Mouse (Mus musculus) embryonic facial prominence, embryonic 14.5 days (tissue): ENCODE results near the gene C130032M10Rik. TPM values are rescaled to one million over a fixed set of nuclear protein-coding genes. Genes with fewer than 3 reads are reported as not detected.

Experiments used
- ATAC-seq: fragments of 200-750 bp; cut with Nextera tagmentation; 2 replicates; pipeline ENCODE4 v1.8.0; 2017; ENCODE audit warnings: low read depth, moderate number of reproducible peaks, moderate TSS enrichment
- DNase-seq: peaks from one replicate; pipeline ENCODE4 v3.0.0-alpha.2; 2015; ENCODE audit warnings: low spot score
- H3K27ac ChIP-seq: fragments of 300-500 bp; sonication (generic); replicated peaks from 2 replicates; pipeline ENCODE4 v1.5.1; 2014; ENCODE audit warnings: low read depth, mild to moderate bottlenecking, low read length, moderate library complexity
- H3K27me3 ChIP-seq: fragments of 300-500 bp; sonication (generic); replicated peaks from 2 replicates; pipeline ENCODE4 v1.6.1; 2014; ENCODE audit warnings: low read length; ENCODE audit not compliant: control insufficient read depth, insufficient read depth
- H3K36me3 ChIP-seq: fragments of 300-500 bp; sonication (generic); 2 replicates; pipeline ENCODE4 v1.6.1; 2014; ENCODE audit warnings: low read length, mixed read lengths; ENCODE audit not compliant: control insufficient read depth, insufficient read depth
- H3K4me1 ChIP-seq: fragments of 300-500 bp; sonication (generic); 2 replicates; pipeline ENCODE4 v1.6.1; 2014; ENCODE audit warnings: antibody characterized with exemption, low read length; ENCODE audit not compliant: control insufficient read depth, insufficient read depth
- H3K4me2 ChIP-seq: fragments of 300-500 bp; sonication (generic); 2 replicates; pipeline ENCODE4 v1.6.1; 2014; ENCODE audit warnings: low read depth, mild to moderate bottlenecking, low read length, moderate library complexity, mixed read lengths
- H3K4me3 ChIP-seq: fragments of 300-500 bp; sonication (generic); 2 replicates; pipeline ENCODE4 v1.5.1; 2014; ENCODE audit warnings: low read depth, mild to moderate bottlenecking, low read length
- H3K9ac ChIP-seq: fragments of 300-500 bp; sonication (generic); 2 replicates; pipeline ENCODE4 v1.6.1; 2014; ENCODE audit warnings: low read depth, mild to moderate bottlenecking, low read length, moderate library complexity, mixed read lengths
- H3K9me3 ChIP-seq: fragments of 300-500 bp; sonication (generic); 2 replicates; pipeline ENCODE4 v1.6.1; 2016; ENCODE audit warnings: low read length; ENCODE audit not compliant: control insufficient read depth
- WGBS: fragments of 180-500 bp; shearing (Covaris S2); extraction: QIAGEN DNeasy Blood & Tissue Kit; methylation state at CpG from one replicate; pipeline ENCODE4 v1.1.7; 2014; 5-methylcytosine and 5-hydroxymethylcytosine counted together
- polyA plus RNA-seq: library from polyadenylated mRNA; unstranded; fragments of >200 nt; fragmentation: Nextera tagmentation; extraction: Ambion mirVana; gene quantifications from 2 replicates; pipeline ENCODE4 v1.2.1, GENCODE M21; 2014

The C130032M10Rik gene
- polyA plus RNA-seq, 1 experiment from 2014 or later, result 1.4 TPM

- H3K27me3 ChIP-seq, result no peaks in the 10 kb centered on the region
- no peak overlapping the region for H3K4me2 ChIP-seq
- WGBS, result 47% methylated on average over 4 of the region's 4 CpGs
- H3K4me1 ChIP-seq, result peaks cover 12% of the 10 kb centered on the region
- no peak overlapping the region for H3K9ac ChIP-seq
- H3K4me3 ChIP-seq, result no peak overlapping the region
- H3K36me3 ChIP-seq, result no peaks in the 10 kb centered on the region
- ATAC-seq, result no peak
- H3K27ac ChIP-seq, result no peak overlapping the region
- H3K9me3 ChIP-seq, result no peaks in the 10 kb centered on the region
- no peak for DNase-seq
These were observed 33.0 kb downstream of the C130032M10Rik start for GRCm38 (mm10) chr9:114548496-114548895.

GRCm38 (mm10) chr9:114549117-114549516 is 33.6 kb downstream of the C130032M10Rik start:
- H3K9me3 ChIP-seq, result no peaks in the 10 kb centered on the region
- WGBS, result 44% methylated on average over 5 of the region's 5 CpGs
- H3K9ac ChIP-seq, result no peak overlapping the region
- peaks cover 12% of the 10 kb centered on the region for H3K4me1 ChIP-seq
- no peaks in the 10 kb centered on the region for H3K27me3 ChIP-seq
- H3K4me2 ChIP-seq, result no peak overlapping the region
- no peaks in the 10 kb centered on the region for H3K36me3 ChIP-seq
- H3K4me3 ChIP-seq, result no peak overlapping the region
- ATAC-seq (no peak), DNase-seq (no peak)
- no peak overlapping the region for H3K27ac ChIP-seq

- no peaks in the 10 kb centered on the region for H3K9me3 ChIP-seq
- no peaks in the 10 kb centered on the region for H3K36me3 ChIP-seq
- DNase-seq (no peak), ATAC-seq (no peak)
- no peak overlapping the region for H3K4me3 ChIP-seq
- WGBS, result 27% methylated on average over 6 of the region's 6 CpGs
- H3K4me2 ChIP-seq, result no peak overlapping the region
- no peak overlapping the region for H3K27ac ChIP-seq
- H3K4me1 ChIP-seq, result peaks cover 6% of the 10 kb centered on the region
- H3K9ac ChIP-seq, result no peak overlapping the region
- H3K27me3 ChIP-seq, result no peaks in the 10 kb centered on the region
These were observed 34.5 kb downstream of the C130032M10Rik start for GRCm38 (mm10) chr9:114550033-114550432.

- no peak overlapping the region for H3K27ac ChIP-seq
These were observed 38.3 kb downstream of the C130032M10Rik start for GRCm38 (mm10) chr9:114553828-114554227.

GRCm38 (mm10) chr9:114554355-114554979 is 39.0 kb downstream of the C130032M10Rik start:
- Histone ChIP-seq H3K4me2 (no peak overlapping the region), H3K9ac (no peak overlapping the region), H3K27ac (no peak overlapping the region), H3K36me3 (no peaks in the 10 kb centered on the region), H3K4me1 (no peaks in the 10 kb centered on the region), H3K9me3 (no peaks in the 10 kb centered on the region), H3K27me3 (peaks cover 12% of the 10 kb centered on the region), H3K4me3 (no peak overlapping the region)
- ATAC-seq (peak; percentile 82), DNase-seq (peak; percentile 85)
- 43% methylated on average over 5 of the region's 5 CpGs for WGBS

More at GRCm38 (mm10) chr9:114553828-114554227, 38.3 kb downstream of the C130032M10Rik start:
- Histone ChIP-seq H3K27me3 (peaks cover 6% of the 10 kb centered on the region; the same call in 1 of the 2 replicates), H3K4me3 (no peak overlapping the region), H3K4me2 (no peak overlapping the region), H3K36me3 (no peaks in the 10 kb centered on the region), H3K4me1 (no peaks in the 10 kb centered on the region), H3K9me3 (no peaks in the 10 kb centered on the region), H3K9ac (no peak overlapping the region)
- no peak for DNase-seq
- no peak for ATAC-seq

GRCm38 (mm10) chr9:114556276-114556855 is 40.9 kb downstream of the C130032M10Rik start:
- Histone ChIP-seq H3K27me3 (peaks cover 29% of the 10 kb centered on the region), H3K4me2 (no peak overlapping the region), H3K4me3 (no peak overlapping the region), H3K27ac (no peak overlapping the region), H3K36me3 (no peaks in the 10 kb centered on the region), H3K9me3 (no peaks in the 10 kb centered on the region), H3K9ac (no peak overlapping the region), H3K4me1 (no peaks in the 10 kb centered on the region)
- ATAC-seq (no peak), DNase-seq (no peak)
- WGBS, result 45% methylated on average over 10 of the region's 10 CpGs

- Histone ChIP-seq H3K27me3 (peaks cover 36% of the 10 kb centered on the region), H3K36me3 (no peaks in the 10 kb centered on the region), H3K4me1 (no peaks in the 10 kb centered on the region), H3K27ac (no peak overlapping the region), H3K9ac (no peak overlapping the region), H3K9me3 (no peaks in the 10 kb centered on the region), H3K4me2 (no peak overlapping the region), H3K4me3 (no peak overlapping the region)
- no peak for ATAC-seq
- WGBS, result 33% methylated on average over 7 of the region's 7 CpGs
- no peak for DNase-seq
These were observed 41.6 kb downstream of the C130032M10Rik start for GRCm38 (mm10) chr9:114557086-114557485.

- peaks cover 3% of the 10 kb centered on the region; the same call in 1 of the 2 replicates for H3K4me1 ChIP-seq
- H3K27ac ChIP-seq, result no peak overlapping the region
- no peak overlapping the region for H3K4me2 ChIP-seq
- no peak for DNase-seq
- H3K27me3 ChIP-seq, result peaks cover 64% of the 10 kb centered on the region
- no peaks in the 10 kb centered on the region for H3K36me3 ChIP-seq
- no peak overlapping the region for H3K9ac ChIP-seq
- ATAC-seq, result no peak
- H3K4me3 ChIP-seq, result no peak overlapping the region
- H3K9me3 ChIP-seq, result no peaks in the 10 kb centered on the region
- 19% methylated on average over 7 of the region's 7 CpGs for WGBS
These were observed 44.6 kb downstream of the C130032M10Rik start for GRCm38 (mm10) chr9:114560141-114560540.
